Mouse (Mus musculus): ENCODE measurements around the gene 1700102P08Rik. TPM values are rescaled to one million over a fixed set of nuclear protein-coding genes. Genes with fewer than 3 reads are reported as not detected.

The 1700102P08Rik gene
- 1.5 TPM for polyA plus RNA-seq (2015; fragmentation: Illumina TruSeq; extraction: RNeasy Lipid Tissue Mini Kit (QIAGEN cat#74804); ENCODE audit: low read depth, low replicate concordance)

GRCm38 (mm10) chr9:108392676-108393075, at the start of gene 1700102P08Rik:
TSS of gene 1700102P08Rik (plus strand) at chr9:108392805.

GRCm38 (mm10) chr9:108347540-108348289, 44.9 kb upstream of the 1700102P08Rik start, which contains the start of gene Usp4:
TSS of gene Usp4 (plus strand) at chr9:108347853.

GRCm38 (mm10) chr9:108428384-108428783, 35.8 kb downstream of the 1700102P08Rik start, which contains the start of gene Ccdc36:
TSS of gene Ccdc36 (minus strand) at chr9:108428484.

GRCm38 (mm10) chr9:108436182-108436581, 43.6 kb downstream of the 1700102P08Rik start, which contains the start of gene BC048562:
TSS of gene BC048562 (plus strand) at chr9:108436482.

Other genes starting within 250 kb of the 1700102P08Rik start
- 87.7 TPM for gene Bsn, start 202.4 kb upstream of the 1700102P08Rik start, polyA plus RNA-seq (2015; fragmentation: Illumina TruSeq; extraction: RNeasy Lipid Tissue Mini Kit (QIAGEN cat#74804); ENCODE audit: low read depth, low replicate concordance)
- 42.5 TPM for gene Dag1, start 128.8 kb upstream of the 1700102P08Rik start, polyA plus RNA-seq (2015; fragmentation: Illumina TruSeq; extraction: RNeasy Lipid Tissue Mini Kit (QIAGEN cat#74804); ENCODE audit: low read depth, low replicate concordance)
- gene Nicn1, start 102.4 kb upstream of the 1700102P08Rik start, polyA plus RNA-seq (2015; fragmentation: Illumina TruSeq; extraction: RNeasy Lipid Tissue Mini Kit (QIAGEN cat#74804); ENCODE audit: low read depth, low replicate concordance), result 118 TPM
- 37.8 TPM for gene Amt, start 96.0 kb upstream of the 1700102P08Rik start, polyA plus RNA-seq (2015; fragmentation: Illumina TruSeq; extraction: RNeasy Lipid Tissue Mini Kit (QIAGEN cat#74804); ENCODE audit: low read depth, low replicate concordance)
- 211 TPM for gene Rhoa, start 86.7 kb upstream of the 1700102P08Rik start, polyA plus RNA-seq (2015; fragmentation: Illumina TruSeq; extraction: RNeasy Lipid Tissue Mini Kit (QIAGEN cat#74804); ENCODE audit: low read depth, low replicate concordance)
- 47.8 TPM for gene Tcta, start 86.6 kb upstream of the 1700102P08Rik start, polyA plus RNA-seq (2015; fragmentation: Illumina TruSeq; extraction: RNeasy Lipid Tissue Mini Kit (QIAGEN cat#74804); ENCODE audit: low read depth, low replicate concordance)
- 253 TPM for gene Gpx1, start 53.9 kb upstream of the 1700102P08Rik start, polyA plus RNA-seq (2015; fragmentation: Illumina TruSeq; extraction: RNeasy Lipid Tissue Mini Kit (QIAGEN cat#74804); ENCODE audit: low read depth, low replicate concordance)
- 84.3 TPM for gene Usp4, start 45.0 kb upstream of the 1700102P08Rik start, polyA plus RNA-seq (2015; fragmentation: Illumina TruSeq; extraction: RNeasy Lipid Tissue Mini Kit (QIAGEN cat#74804); ENCODE audit: low read depth, low replicate concordance)
- 0.54 TPM for gene Ccdc36, start 35.7 kb downstream of the 1700102P08Rik start, polyA plus RNA-seq (2015; fragmentation: Illumina TruSeq; extraction: RNeasy Lipid Tissue Mini Kit (QIAGEN cat#74804); ENCODE audit: low read depth, low replicate concordance)
- not detected for gene BC048562, start 43.7 kb downstream of the 1700102P08Rik start, polyA plus RNA-seq (2015; fragmentation: Illumina TruSeq; extraction: RNeasy Lipid Tissue Mini Kit (QIAGEN cat#74804); ENCODE audit: low read depth, low replicate concordance)
- gene Ccdc71, start 67.7 kb downstream of the 1700102P08Rik start, polyA plus RNA-seq (2015; fragmentation: Illumina TruSeq; extraction: RNeasy Lipid Tissue Mini Kit (QIAGEN cat#74804); ENCODE audit: low read depth, low replicate concordance), result 21.9 TPM
- gene Klhdc8b, start 68.8 kb downstream of the 1700102P08Rik start, polyA plus RNA-seq (2015; fragmentation: Illumina TruSeq; extraction: RNeasy Lipid Tissue Mini Kit (QIAGEN cat#74804); ENCODE audit: low read depth, low replicate concordance), result 26.8 TPM
- gene Lamb2, start 86.9 kb downstream of the 1700102P08Rik start, polyA plus RNA-seq (2015; fragmentation: Illumina TruSeq; extraction: RNeasy Lipid Tissue Mini Kit (QIAGEN cat#74804); ENCODE audit: low read depth, low replicate concordance), result 20.5 TPM
- gene Usp19, start 97.8 kb downstream of the 1700102P08Rik start, polyA plus RNA-seq (2015; fragmentation: Illumina TruSeq; extraction: RNeasy Lipid Tissue Mini Kit (QIAGEN cat#74804); ENCODE audit: low read depth, low replicate concordance), result 95.0 TPM
- 70.9 TPM for gene Qars, start 114.9 kb downstream of the 1700102P08Rik start, polyA plus RNA-seq (2015; fragmentation: Illumina TruSeq; extraction: RNeasy Lipid Tissue Mini Kit (QIAGEN cat#74804); ENCODE audit: low read depth, low replicate concordance)
- 77.0 TPM for gene Qrich1, start 124.0 kb downstream of the 1700102P08Rik start, polyA plus RNA-seq (2015; fragmentation: Illumina TruSeq; extraction: RNeasy Lipid Tissue Mini Kit (QIAGEN cat#74804); ENCODE audit: low read depth, low replicate concordance)
- gene Impdh2, start 167.5 kb downstream of the 1700102P08Rik start, polyA plus RNA-seq (2015; fragmentation: Illumina TruSeq; extraction: RNeasy Lipid Tissue Mini Kit (QIAGEN cat#74804); ENCODE audit: low read depth, low replicate concordance), result 66.7 TPM
- gene Ndufaf3, start 174.6 kb downstream of the 1700102P08Rik start, polyA plus RNA-seq (2015; fragmentation: Illumina TruSeq; extraction: RNeasy Lipid Tissue Mini Kit (QIAGEN cat#74804); ENCODE audit: low read depth, low replicate concordance), result 58.9 TPM
- 120 TPM for gene Dalrd3, start 177.1 kb downstream of the 1700102P08Rik start, polyA plus RNA-seq (2015; fragmentation: Illumina TruSeq; extraction: RNeasy Lipid Tissue Mini Kit (QIAGEN cat#74804); ENCODE audit: low read depth, low replicate concordance)
- gene Wdr6, start 185.9 kb downstream of the 1700102P08Rik start, polyA plus RNA-seq (2015; fragmentation: Illumina TruSeq; extraction: RNeasy Lipid Tissue Mini Kit (QIAGEN cat#74804); ENCODE audit: low read depth, low replicate concordance), result 78.4 TPM
- 93.6 TPM for gene P4htm, start 204.9 kb downstream of the 1700102P08Rik start, polyA plus RNA-seq (2015; fragmentation: Illumina TruSeq; extraction: RNeasy Lipid Tissue Mini Kit (QIAGEN cat#74804); ENCODE audit: low read depth, low replicate concordance)